In the genomic region with DNA sequence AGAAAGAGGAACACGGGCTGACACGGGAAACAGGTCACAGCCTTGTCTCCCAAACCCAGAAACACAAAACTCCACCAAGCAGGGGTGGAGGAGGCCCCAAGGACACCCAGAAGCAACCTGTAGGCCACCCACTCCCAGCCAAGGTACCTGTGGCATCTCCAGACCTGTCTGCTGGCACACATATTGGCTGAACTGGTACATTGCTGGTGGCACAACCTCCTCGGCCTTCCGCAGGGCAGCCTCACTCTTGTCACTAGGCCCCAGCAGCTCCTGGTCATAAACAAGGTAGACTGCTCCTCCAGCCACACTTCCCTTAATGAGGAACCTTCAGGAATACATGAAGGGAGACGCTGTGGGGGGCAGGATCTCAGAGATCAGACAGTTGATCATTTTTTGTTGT, we compare ENCODE assay signal across 8 mouse cellular contexts. TPM values are rescaled to one million over a fixed set of nuclear protein-coding genes. Genes with fewer than 3 reads are reported as not detected.
DNase-seq lines count a peak whose midpoint lies in the region; ATAC-seq and TF ChIP-seq lines count a peak whose summit lies in the region.

No protein-coding gene starts in this region.

- no peaks in the 10 kb centered on the region for H3K9me3 ChIP-seq in limb, embryonic 14.5 days (ENCODE audit: control insufficient read depth, low read length)
- H3K9me3 ChIP-seq in stomach, postnatal 0 days (ENCODE audit: control insufficient read depth, low read length) = no peaks in the 10 kb centered on the region

- H3K4me3 ChIP-seq in spleen, adult 2 months (ENCODE audit: extremely low read depth, insufficient read depth, insufficient read length) = 0 out of 2 replicates have a peak overlapping the region, but pooled peaks have one; percentile 15
- peak overlapping the region; percentile 52 for H3K4me3 ChIP-seq in limb, embryonic 14.5 days (replicated peaks; ENCODE audit: low read length)
- H3K4me3 ChIP-seq in stomach, postnatal 0 days (ENCODE audit: low read depth, low read length) = peak overlapping the region; percentile 65

- WGBS in spleen, adult 2 months = 35% methylated on average over 5 of the region's 5 CpGs
- WGBS in limb, embryonic 14.5 days = 40% methylated on average over 5 of the region's 5 CpGs
- 42% methylated on average over 5 of the region's 5 CpGs for WGBS in stomach, postnatal 0 days

- H3K27ac ChIP-seq in spleen, adult 2 months (ENCODE audit: insufficient read depth, low read length) = no peak overlapping the region
- no peak overlapping the region for H3K27ac ChIP-seq in limb, embryonic 14.5 days (replicated peaks; ENCODE audit: low read depth, low read length)
- H3K27ac ChIP-seq in stomach, postnatal 0 days (replicated peaks) = peak overlapping the region; percentile 87

- no peak for TF ChIP-seq EP300 in stomach, postnatal 0 days (optimal IDR thresholded peaks at IDR 0.05)

- peak; percentile 72 for DNase-seq in cerebellum, adult 9-11 months
- no peak for DNase-seq in cerebellum, postnatal 4 days (ENCODE audit: low spot score in 2 of 2)
- DNase-seq in spleen, adult 2 months (ENCODE audit: low read depth in 1 of 2, low spot score in 2 of 2) = no peak
- no peak for DNase-seq in spleen, postnatal 14 days (ENCODE audit: low spot score in 2 of 2)
- no peak for DNase-seq in limb, embryonic 14.5 days (ENCODE audit: low spot score)
- no peak for DNase-seq in stomach, postnatal 0 days (ENCODE audit: low spot score)
- DNase-seq in thymus, postnatal 4 days = no peak
- DNase-seq in cerebellum, adult 18-20 months = no peak

- no peaks in the 10 kb centered on the region for H3K27me3 ChIP-seq in spleen, adult 2 months (ENCODE audit: control insufficient read depth, insufficient read depth, low read length)
- H3K27me3 ChIP-seq in limb, embryonic 14.5 days (ENCODE audit: control insufficient read depth, insufficient read depth, low read length) = no peaks in the 10 kb centered on the region
- H3K27me3 ChIP-seq in stomach, postnatal 0 days (ENCODE audit: control insufficient read depth, insufficient read depth, low read length) = no peaks in the 10 kb centered on the region

- peaks cover 28% of the 10 kb centered on the region for H3K36me3 ChIP-seq in spleen, adult 2 months (ENCODE audit: control insufficient read depth, insufficient read depth, low read length)
- peaks cover 39% of the 10 kb centered on the region for H3K36me3 ChIP-seq in limb, embryonic 14.5 days (ENCODE audit: control insufficient read depth, insufficient read depth, low read length)
- H3K36me3 ChIP-seq in stomach, postnatal 0 days (ENCODE audit: control insufficient read depth, insufficient read depth, low read length) = peaks cover 21% of the 10 kb centered on the region

- H3K4me1 ChIP-seq in spleen, adult 2 months (ENCODE audit: control insufficient read depth, insufficient read depth, insufficient read length) = peaks cover 7% of the 10 kb centered on the region; the same call in 1 of the 2 replicates
- H3K4me1 ChIP-seq in limb, embryonic 14.5 days (ENCODE audit: control insufficient read depth, insufficient read depth, low read length) = peaks cover 12% of the 10 kb centered on the region; the same call in 1 of the 2 replicates
- H3K4me1 ChIP-seq in stomach, postnatal 0 days (replicated peaks; ENCODE audit: control insufficient read depth, insufficient read depth) = peaks cover 4% of the 10 kb centered on the region; the same call in 1 of the 2 replicates

- peak overlapping the region; percentile 57 for H3K9ac ChIP-seq in limb, embryonic 14.5 days (ENCODE audit: low read depth, low read length, severe bottlenecking)
- H3K9ac ChIP-seq in stomach, postnatal 0 days (ENCODE audit: low read length) = peak overlapping the region; percentile 80

- no peak for TF ChIP-seq CTCF in spleen, adult 2 months (IDR thresholded peaks at IDR 0.05; ENCODE audit: extremely low read depth, insufficient read depth, insufficient read length, insufficient replicate concordance)
- no peak for TF ChIP-seq CTCF in stomach, postnatal 0 days (IDR thresholded peaks at IDR 0.05; ENCODE audit: low read depth)

- peak overlapping the region; percentile 67 for H3K4me2 ChIP-seq in limb, embryonic 14.5 days (replicated peaks; ENCODE audit: low read depth, low read length, severe bottlenecking)
- peak overlapping the region; percentile 76 for H3K4me2 ChIP-seq in stomach, postnatal 0 days (replicated peaks; ENCODE audit: low read depth)

- no peak for TF ChIP-seq POLR2A in spleen, adult 2 months (IDR thresholded peaks at IDR 0.05; ENCODE audit: low read depth, low read length)
- TF ChIP-seq POLR2A in limb, embryonic 14.5 days (IDR thresholded peaks at IDR 0.05; ENCODE audit: borderline replicate concordance, extremely low read depth, insufficient read depth, insufficient read length) = no peak

- no peak for ATAC-seq in limb, embryonic 14.5 days (ENCODE audit: low FRiP score, low read depth)
- no peak for ATAC-seq in stomach, postnatal 0 days (ENCODE audit: low FRiP score, low TSS enrichment)

RNA-seq across cellular contexts. Expression of a gene that starts 0.9 kb away (rescaled TPM):
- 101 and 140 TPM in 2 replicates for polyA plus RNA-seq in spleen, adult 2 months (2012; rRNA removed)
- polyA plus RNA-seq in limb, embryonic 14.5 days (2012; rRNA removed) = 112 and 141 TPM in 2 replicates
- 257 and 294 TPM in 2 replicates for polyA plus RNA-seq in limb, embryonic 14.5 days (2014; fragmentation: Nextera tagmentation; extraction: Ambion mirVana)
- polyA plus RNA-seq in stomach, postnatal 0 days (2015; fragmentation: Nextera tagmentation; extraction: Ambion mirVana) = 327 and 335 TPM in 2 replicates

RNA-seq across cellular contexts. Expression of a gene that starts 4.5 kb away (rescaled TPM):
- polyA plus RNA-seq in spleen, adult 2 months (2012; rRNA removed) = 2,050 and 3,346 TPM in 2 replicates
- 2,428 and 2,960 TPM in 2 replicates for polyA plus RNA-seq in limb, embryonic 14.5 days (2012; rRNA removed)
- polyA plus RNA-seq in limb, embryonic 14.5 days (2014; fragmentation: Nextera tagmentation; extraction: Ambion mirVana) = 2,222 and 2,347 TPM in 2 replicates
- polyA plus RNA-seq in stomach, postnatal 0 days (2015; fragmentation: Nextera tagmentation; extraction: Ambion mirVana) = 2,079 and 2,215 TPM in 2 replicates

RNA-seq across cellular contexts. Expression of a gene that starts 18.0 kb away (rescaled TPM):
- polyA plus RNA-seq in spleen, adult 2 months (2012; rRNA removed) = 35.2 and 44.9 TPM in 2 replicates
- polyA plus RNA-seq in limb, embryonic 14.5 days (2012; rRNA removed) = 76.7 and 79.4 TPM in 2 replicates
- 45.6 and 54.9 TPM in 2 replicates for polyA plus RNA-seq in limb, embryonic 14.5 days (2014; fragmentation: Nextera tagmentation; extraction: Ambion mirVana)
- polyA plus RNA-seq in stomach, postnatal 0 days (2015; fragmentation: Nextera tagmentation; extraction: Ambion mirVana) = 25.8 and 27.5 TPM in 2 replicates

RNA-seq across cellular contexts. Expression of a gene that starts 19.2 kb away (rescaled TPM):
- 0.14 and 0.28 TPM in 2 replicates for polyA plus RNA-seq in spleen, adult 2 months (2012; rRNA removed)
- polyA plus RNA-seq in limb, embryonic 14.5 days (2012; rRNA removed) = 1.0 TPM in 2 replicates
- 0.48 and 0.58 TPM in 2 replicates for polyA plus RNA-seq in limb, embryonic 14.5 days (2014; fragmentation: Nextera tagmentation; extraction: Ambion mirVana)
- polyA plus RNA-seq in stomach, postnatal 0 days (2015; fragmentation: Nextera tagmentation; extraction: Ambion mirVana) = 0.10 and 0.18 TPM in 2 replicates

RNA-seq across cellular contexts. Expression of a gene that starts 24.1 kb away (rescaled TPM):
- polyA plus RNA-seq in spleen, adult 2 months (2012; rRNA removed) = 103 and 105 TPM in 2 replicates
- polyA plus RNA-seq in limb, embryonic 14.5 days (2012; rRNA removed) = 157 and 169 TPM in 2 replicates
- polyA plus RNA-seq in limb, embryonic 14.5 days (2014; fragmentation: Nextera tagmentation; extraction: Ambion mirVana) = 71.8 and 83.6 TPM in 2 replicates
- polyA plus RNA-seq in stomach, postnatal 0 days (2015; fragmentation: Nextera tagmentation; extraction: Ambion mirVana) = 34.7 and 38.6 TPM in 2 replicates

Comparison
In these comparisons a context has a peak if more than half of its experiments do, and no peak if none do; other contexts are left out.
1. H3K4me3 ChIP-seq: peak in every context shown above with its lines; median percentile 65 in stomach, postnatal 0 days; 52 in limb, embryonic 14.5 days; 15 in spleen, adult 2 months.